Mouse (Mus musculus) MEL (cell line): ENCODE results near the gene Zfp598. TPM values are rescaled to one million over a fixed set of nuclear protein-coding genes. Genes with fewer than 3 reads are reported as not detected.

Experiments used
- DNase-seq: peaks from one replicate; pipeline ENCODE4 v3.0.0; 2011; ENCODE audit warnings: low read depth, low spot score
- H3K27ac ChIP-seq: 2 replicates; pipeline ENCODE4 v1.5.1; 2012; ENCODE audit warnings: low read depth, mild to moderate bottlenecking, control low read depth, low read length, moderate library complexity; ENCODE audit not compliant: control insufficient read depth
- H3K27me3 ChIP-seq, 2 experiments: fragments of 150-350 bp in 1 of 2; sonication (generic) in 1 of 2; 2 replicates each; pipeline ENCODE4 v1.6.1; 2012; ENCODE audit warnings: low read length in 2 of 2, mild to moderate bottlenecking in 2 of 2, improper control_type of control experiment in 1 of 2, moderate library complexity in 1 of 2; ENCODE audit not compliant: insufficient read depth in 2 of 2, control insufficient read depth in 1 of 2
- H3K36me3 ChIP-seq, 2 experiments: 2 replicates each; pipeline ENCODE4 v1.6.1; 2012 to 2014; ENCODE audit warnings: low read length in 2 of 2, improper control_type of control experiment in 1 of 2, inconsistent platforms in 1 of 2, mild to moderate bottlenecking in 1 of 2; ENCODE audit not compliant: insufficient read depth in 2 of 2, control insufficient read depth in 1 of 2
- H3K4me1 ChIP-seq, 2 experiments: fragments of 150-350 bp in 1 of 2; sonication (generic) in 1 of 2; 2 replicates each; pipeline ENCODE4 v1.6.1; 2012; ENCODE audit warnings: low read length in 2 of 2, improper control_type of control experiment in 1 of 2, mild to moderate bottlenecking in 1 of 2; ENCODE audit not compliant: insufficient read depth in 2 of 2, control insufficient read depth in 1 of 2
- H3K4me3 ChIP-seq, 2 experiments: fragments of 150-350 bp in 1 of 2; sonication (generic) in 1 of 2; 2 replicates each; pipeline ENCODE4 v1.5.1; 2012; ENCODE audit warnings: low read depth in 2 of 2, low read length in 2 of 2, mild to moderate bottlenecking in 2 of 2, moderate library complexity in 2 of 2, control low read depth in 1 of 2, improper control_type of control experiment in 1 of 2; ENCODE audit not compliant: control insufficient read depth in 1 of 2, insufficient read depth in 1 of 2
- H3K79me2 ChIP-seq: 2 replicates; pipeline ENCODE4 v1.6.1; 2012; ENCODE audit warnings: mild to moderate bottlenecking, low read length, moderate library complexity; ENCODE audit not compliant: control insufficient read depth, poor library complexity, insufficient read depth
- H3K9ac ChIP-seq: 2 replicates; pipeline ENCODE4 v1.6.1; 2012; ENCODE audit warnings: low read depth, mild to moderate bottlenecking, control low read depth, low read length, moderate library complexity; ENCODE audit not compliant: control insufficient read depth, poor library complexity, severe bottlenecking
- H3K9me3 ChIP-seq: fragments of 150-350 bp; sonication (generic); replicated peaks from 2 replicates; pipeline ENCODE4 v1.6.1; 2012; ENCODE audit warnings: mild to moderate bottlenecking, low read length, improper control_type of control experiment, moderate library complexity; ENCODE audit not compliant: insufficient read depth
- CHD1 ChIP-seq: IDR thresholded peaks from 2 replicates; pipeline ENCODE4 v1.6.1; 2012; ENCODE audit warnings: low read depth, mild to moderate bottlenecking, inconsistent platforms, low read length, improper control_type of control experiment
- ELF1 ChIP-seq: IDR thresholded peaks from 2 replicates; pipeline ENCODE4 v1.6.1; 2014; ENCODE audit warnings: low read depth, mild to moderate bottlenecking, inconsistent platforms, low read length, improper control_type of control experiment, moderate library complexity
- GABPA ChIP-seq: IDR thresholded peaks from 2 replicates; pipeline ENCODE4 v1.6.1; 2012; ENCODE audit warnings: low read depth, mild to moderate bottlenecking, inconsistent platforms, low read length, improper control_type of control experiment, moderate library complexity
- JUND ChIP-seq: IDR thresholded peaks from 2 replicates; pipeline ENCODE4 v1.6.1; 2011; ENCODE audit warnings: low read depth, mild to moderate bottlenecking, improper control_type of control experiment, low read length
- KAT2A ChIP-seq: conservative IDR thresholded peaks from 2 replicates; pipeline ENCODE4 v1.6.1; 2012; ENCODE audit warnings: low read depth, low read length, improper control_type of control experiment, inconsistent platforms
- MAFK ChIP-seq: IDR thresholded peaks from 2 replicates; pipeline ENCODE4 v1.6.1; 2011; ENCODE audit warnings: low read depth, mild to moderate bottlenecking, low read length, improper control_type of control experiment, borderline replicate concordance
- MAX ChIP-seq: IDR thresholded peaks from 2 replicates; pipeline ENCODE4 v1.6.1; 2011; ENCODE audit warnings: low read length, improper control_type of control experiment
- MEF2A ChIP-seq: IDR thresholded peaks from 2 replicates; pipeline ENCODE4 v1.6.1; 2014; ENCODE audit warnings: low read depth, mild to moderate bottlenecking, inconsistent platforms, low read length, improper control_type of control experiment; ENCODE audit not compliant: poor library complexity, insufficient replicate concordance, severe bottlenecking; ENCODE audit errors: extremely low read depth
- MXI1 ChIP-seq: IDR thresholded peaks from 2 replicates; pipeline ENCODE4 v1.6.1; 2011; ENCODE audit warnings: mild to moderate bottlenecking, low read depth, low read length, improper control_type of control experiment
- MYC ChIP-seq: IDR thresholded peaks from 2 replicates; pipeline ENCODE4 v1.6.1; 2011; ENCODE audit warnings: low read depth, mild to moderate bottlenecking, low read length, improper control_type of control experiment, moderate library complexity
- POLR2A ChIP-seq, 2 experiments: IDR thresholded peaks; 2 replicates each; pipeline ENCODE4 v1.6.1; 2011 to 2012; ENCODE audit warnings: low read length in 2 of 2, mild to moderate bottlenecking in 2 of 2, control low read depth in 1 of 2, improper control_type of control experiment in 1 of 2, low read depth in 1 of 2, moderate library complexity in 1 of 2; ENCODE audit not compliant: control insufficient read depth in 1 of 2, insufficient read depth in 1 of 2, poor library complexity in 1 of 2
- POLR2AphosphoS5 ChIP-seq: IDR thresholded peaks from 2 replicates; pipeline ENCODE4 v1.6.1; 2012; ENCODE audit warnings: low read depth, borderline replicate concordance, mild to moderate bottlenecking, inconsistent platforms, low read length, moderate library complexity, mixed read lengths
- RAD21 ChIP-seq: IDR thresholded peaks from 2 replicates; pipeline ENCODE4 v1.6.1; 2011; ENCODE audit warnings: mild to moderate bottlenecking, low read depth, low read length, improper control_type of control experiment
- RCOR1 ChIP-seq: IDR thresholded peaks from 2 replicates; pipeline ENCODE4 v1.6.1; 2012; ENCODE audit warnings: low read depth, mild to moderate bottlenecking, inconsistent platforms, low read length, improper control_type of control experiment
- SIN3A ChIP-seq: IDR thresholded peaks from 2 replicates; pipeline ENCODE4 v1.6.1; 2012; ENCODE audit warnings: low read length, improper control_type of control experiment, inconsistent platforms
- UBTF ChIP-seq: IDR thresholded peaks from 2 replicates; pipeline ENCODE4 v1.6.1; 2012; ENCODE audit warnings: low read depth, mild to moderate bottlenecking, inconsistent platforms, low read length, improper control_type of control experiment, moderate library complexity, borderline replicate concordance; ENCODE audit not compliant: insufficient read depth
- USF2 ChIP-seq, 2 experiments: IDR thresholded peaks; 2 replicates each; pipeline ENCODE4 v1.6.1; 2011 to 2012; ENCODE audit warnings: improper control_type of control experiment in 2 of 2, low read length in 2 of 2, borderline replicate concordance in 1 of 2, inconsistent platforms in 1 of 2, low read depth in 1 of 2, mild to moderate bottlenecking in 1 of 2; ENCODE audit not compliant: insufficient read depth in 1 of 2
- ZKSCAN1 ChIP-seq: IDR thresholded peaks from 2 replicates; pipeline ENCODE4 v1.6.1; 2012; ENCODE audit warnings: low read depth, mild to moderate bottlenecking, inconsistent platforms, low read length, improper control_type of control experiment, moderate library complexity
- polyA plus RNA-seq, 2 experiments: library from polyadenylated mRNA; stranded (reverse) in 1 of 2; unstranded in 1 of 2; fragments of >175 nt in 1 of 2; fragments of >200 nt in 1 of 2; gene quantifications; 2 replicates each; pipeline versions ENCODE4 v1.2.1 to v1.2.4; 2012; ENCODE audit warnings: low replicate concordance in 2 of 2, low read depth in 1 of 2; ENCODE audit not compliant: insufficient read length in 2 of 2, insufficient read depth in 1 of 2, missing spikeins in 1 of 2
- total RNA-seq: library from RNA; depleted of rRNA; stranded (reverse); fragments of 300-350 nt; gene quantifications from 2 replicates; pipeline ENCODE4 v1.2.3, GENCODE M21; 2012

Zfp598 gene
- total and polyA plus RNA-seq, 3 experiments, result 22.2 to 80.4 (median 59.0) TPM

DNA sequence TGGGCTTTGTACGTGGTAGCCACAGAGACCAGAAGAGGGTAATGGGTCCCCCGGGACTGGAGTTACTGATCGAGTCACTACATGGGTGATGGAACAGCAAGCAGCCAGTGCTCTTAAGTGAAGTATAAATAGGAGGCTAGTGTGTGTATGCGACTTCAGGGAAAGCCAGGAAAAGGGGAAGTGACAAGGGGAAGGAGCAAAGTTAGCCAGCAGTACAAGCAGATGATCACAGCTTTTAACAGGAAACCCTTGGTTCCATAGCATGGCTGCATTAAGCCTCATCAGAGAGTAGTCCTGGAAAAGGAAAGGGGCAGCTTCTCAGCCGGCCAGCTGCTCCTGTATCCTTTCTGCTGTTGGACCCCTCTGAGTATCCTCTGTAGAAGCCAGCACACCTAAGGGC is 22.9 kb downstream of the Zfp598 start:
- H3K27ac ChIP-seq, result no peak overlapping the region
- H3K27me3 ChIP-seq, result no peaks in the 10 kb centered on the region
- peaks cover 2 to 13% of the 10 kb centered on the region in 2 experiments; a peak in 2 of 4 replicates for H3K4me1 ChIP-seq
- no peak overlapping the region for H3K4me3 ChIP-seq
- H3K79me2 ChIP-seq, result peaks cover 8% of the 10 kb centered on the region
- TF ChIP-seq UBTF (no peak), MAFK (no peak), ZKSCAN1 (no peak), MAX (no peak), ELF1 (no peak), GABPA (no peak), RAD21 (no peak), JUND (no peak), KAT2A (no peak), POLR2A (IDR thresholded peaks at IDR 0.05; ENCODE audit: control insufficient read depth in 1 of 2, insufficient read depth in 1 of 2, low read depth in 1 of 2, low read length in 2 of 2, poor library complexity in 1 of 2) (no peak), MYC (no peak)
- no peaks in the 10 kb centered on the region for H3K9me3 ChIP-seq
- H3K9ac ChIP-seq, result no peak overlapping the region
- H3K36me3 ChIP-seq, result peaks cover 0 to 2% of the 10 kb centered on the region in 2 experiments; a peak in 1 of 4 replicates
- peak; percentile 54 for DNase-seq

DNA sequence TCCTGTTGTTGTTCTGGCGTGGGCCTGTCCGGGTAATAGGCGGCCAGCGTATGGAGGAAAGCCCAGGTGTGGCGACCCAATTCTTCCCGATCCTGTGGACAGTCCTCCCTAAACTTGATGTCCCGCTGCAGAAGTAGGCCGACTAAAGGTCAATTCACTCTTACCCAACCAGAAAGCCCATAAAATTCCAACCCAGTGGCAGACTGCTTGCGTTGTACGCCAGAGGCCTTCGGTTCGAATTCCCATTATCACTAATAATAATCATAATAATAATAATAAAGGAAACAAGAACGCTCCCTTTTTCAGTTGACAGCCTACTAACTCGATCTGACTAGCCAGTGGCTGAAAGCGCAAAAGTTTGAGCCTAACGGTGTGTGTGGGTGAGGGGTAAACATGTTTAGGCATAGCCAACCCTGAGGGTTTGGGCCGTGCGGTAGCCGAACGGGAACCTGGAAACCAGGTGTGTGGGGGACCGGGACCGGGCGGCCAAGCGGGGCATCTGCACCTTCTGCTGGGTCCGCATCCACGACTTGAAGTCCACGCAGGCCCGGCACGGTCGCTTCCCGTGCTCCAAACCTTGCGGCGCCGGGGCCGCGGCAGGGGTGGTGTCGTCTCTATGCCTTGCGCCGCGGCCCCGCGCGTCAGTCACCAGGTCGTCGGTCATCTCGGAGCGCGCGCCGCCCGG is 26.0 kb downstream of the Zfp598 start:
- Histone ChIP-seq H3K4me1 (peaks cover 2 to 10% of the 10 kb centered on the region in 2 experiments; a peak in 1 of 4 replicates), H3K27me3 (no peaks in the 10 kb centered on the region), H3K4me3 (peak overlapping the region; percentile 78 to 99), H3K9ac (peak overlapping the region; percentile 85), H3K36me3 (peaks cover 0 to 2% of the 10 kb centered on the region in 2 experiments; a peak in 1 of 4 replicates), H3K27ac (peak overlapping the region; percentile 75), H3K79me2 (peaks cover 8% of the 10 kb centered on the region), H3K9me3 (no peaks in the 10 kb centered on the region)
- TF ChIP-seq CHD1, result 0 out of 2 replicates have a peak, but pooled peaks have one; percentile 36
- TF ChIP-seq MXI1, result no peak; the same call in 1 of the 2 replicates
- no peak for TF ChIP-seq MAFK
- no peak for TF ChIP-seq POLR2AphosphoS5
- no peak for TF ChIP-seq GABPA
- no peak for TF ChIP-seq JUND
- TF ChIP-seq MYC, result 0 out of 2 replicates have a peak, but pooled peaks have one; percentile 4
- 0 out of 2 replicates have a peak, but pooled peaks have one; percentile 58 for TF ChIP-seq SIN3A
- no peak for TF ChIP-seq USF2 (IDR thresholded peaks at IDR 0.05; ENCODE audit: borderline replicate concordance in 1 of 2, insufficient read depth in 1 of 2, low read depth in 1 of 2, low read length in 2 of 2)
- 0 out of 2 replicates have a peak, but pooled peaks have one; percentile 4 for TF ChIP-seq MAX
- TF ChIP-seq RCOR1, result no peak
- TF ChIP-seq MEF2A, result no peak
- DNase-seq, result no peak
